Mouse (Mus musculus) A20 (cell line): ENCODE measurements around the gene Gucy1a1.

Source experiments
- DNase-seq: peaks from one replicate; pipeline ENCODE4 v3.0.0-alpha.2; 2011; ENCODE audit warnings: low read depth, low spot score

Gucy1a1 gene

GRCm38 (mm10) chr3:82074201-82074851 is 71.3 kb downstream of the Gucy1a1 start, which contains the start of gene Gucy1b1:
TSS of gene Gucy1b1 (minus strand) at chr3:82074689.
- no peak for DNase-seq

DNA sequence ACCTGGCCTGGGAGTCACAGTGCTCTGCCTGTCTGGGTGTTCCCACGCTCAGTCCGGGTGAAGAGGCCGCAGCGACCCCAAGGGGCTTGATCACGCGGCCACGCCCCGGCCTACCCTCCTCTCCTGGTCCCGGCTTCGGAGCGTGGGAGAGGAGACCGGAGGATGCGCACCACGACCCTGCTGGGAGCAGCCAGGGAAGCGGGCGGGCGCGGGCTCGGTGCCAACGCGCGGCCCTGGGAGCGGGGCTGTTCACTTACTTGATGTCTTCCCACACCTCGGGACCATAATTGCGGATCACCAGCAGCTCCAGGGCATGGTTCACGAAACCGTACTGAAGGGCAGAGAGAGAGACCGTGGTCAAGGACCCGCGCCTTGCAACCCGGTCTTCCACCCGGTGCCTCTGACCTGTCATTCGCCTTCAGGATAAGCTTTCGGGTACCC is 71.8 kb downstream of the Gucy1a1 start:
- DNase-seq, result no peak

GRCm38 (mm10) chr3:82067830-82068229 is 77.8 kb downstream of the Gucy1a1 start:
- DNase-seq, result no peak

GRCm38 (mm10) chr3:82061402-82062180 is 84.0 kb downstream of the Gucy1a1 start:
- no peak for DNase-seq

- DNase-seq, result no peak
Observed at GRCm38 (mm10) chr3:82057201-82057600, 88.4 kb downstream of the Gucy1a1 start.

- no peak for DNase-seq
Observed at GRCm38 (mm10) chr3:82054283-82054974, 91.2 kb downstream of the Gucy1a1 start.

- no peak for DNase-seq
Observed at GRCm38 (mm10) chr3:82052029-82052428, 93.6 kb downstream of the Gucy1a1 start.

- no peak for DNase-seq
Observed at GRCm38 (mm10) chr3:82051468-82051867, 94.1 kb downstream of the Gucy1a1 start.

- no peak for DNase-seq
Observed at GRCm38 (mm10) chr3:82048681-82049080, 96.9 kb downstream of the Gucy1a1 start.

- DNase-seq, result no peak
Observed at GRCm38 (mm10) chr3:82048078-82048477, 97.5 kb downstream of the Gucy1a1 start.

DNA sequence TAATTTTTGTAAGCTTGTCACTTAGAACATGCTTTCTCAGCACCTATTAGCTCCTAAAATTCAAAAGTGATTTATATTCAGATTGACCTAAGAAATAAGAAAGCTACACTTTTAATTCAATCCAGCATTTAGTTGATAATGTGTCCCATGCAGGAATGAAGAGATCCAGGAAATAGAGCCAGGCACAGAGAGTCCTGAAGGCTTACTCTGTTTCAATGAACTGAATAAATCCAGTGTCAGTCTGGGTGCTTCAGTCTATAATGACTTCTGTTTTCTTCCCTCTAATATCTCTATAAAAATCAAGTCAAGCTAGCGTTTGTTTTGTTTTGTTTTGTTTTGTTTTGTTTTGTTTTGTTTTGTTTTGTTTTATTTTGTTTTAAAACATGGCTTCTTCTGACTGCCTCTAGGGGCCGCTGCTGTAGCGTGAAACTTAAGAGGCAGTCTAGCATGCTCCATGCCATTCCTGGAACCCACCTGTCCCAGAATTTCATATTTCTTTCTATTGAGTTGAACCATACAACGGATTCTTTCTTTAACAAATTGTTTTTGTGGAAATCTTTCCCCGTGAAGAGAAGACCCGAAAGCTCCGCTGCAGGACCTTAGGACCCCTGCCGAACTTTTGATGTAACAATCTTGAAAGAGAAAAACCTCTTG is 98.4 kb downstream of the Gucy1a1 start:
- peak; percentile 55 for DNase-seq

GRCm38 (mm10) chr3:82046087-82046486 is 99.5 kb downstream of the Gucy1a1 start:
- no peak for DNase-seq

- DNase-seq, result no peak
Observed at GRCm38 (mm10) chr3:82044902-82045301, 100.7 kb downstream of the Gucy1a1 start.

- DNase-seq, result no peak
Observed at GRCm38 (mm10) chr3:82043676-82044075, 101.9 kb downstream of the Gucy1a1 start.
